Mouse (Mus musculus) liver, postnatal 0 days (tissue): Measurements from ENCODE around the gene Amer2. TPM values are rescaled to one million over a fixed set of nuclear protein-coding genes. Genes with fewer than 3 reads are reported as not detected.

Experiments used
- ATAC-seq: fragments of 200-750 bp; cut with Nextera tagmentation; 2 replicates; pipeline ENCODE4 v1.8.0; 2017; ENCODE audit warnings: mild to moderate bottlenecking, moderate library complexity
- DNase-seq: peaks from one replicate; pipeline ENCODE4 v3.0.0-alpha.2; 2016
- H3K27ac ChIP-seq: fragments of 300-500 bp; sonication (generic); 2 replicates; pipeline ENCODE4 v1.5.1; 2014; ENCODE audit warnings: antibody characterized with exemption, moderate library complexity, mild to moderate bottlenecking, low read depth
- H3K27me3 ChIP-seq: fragments of 300-500 bp; sonication (generic); 2 replicates; pipeline ENCODE4 v1.6.1; 2014; ENCODE audit warnings: low read length, control low read depth, mixed read lengths; ENCODE audit not compliant: insufficient read depth
- H3K36me3 ChIP-seq: fragments of 300-500 bp; sonication (generic); replicated peaks from 2 replicates; pipeline ENCODE4 v1.6.1; 2014; ENCODE audit warnings: mild to moderate bottlenecking, control low read depth, low read length, moderate library complexity, mixed read lengths; ENCODE audit not compliant: insufficient read depth
- H3K4me1 ChIP-seq: fragments of 300-500 bp; sonication (generic); 2 replicates; pipeline ENCODE4 v1.6.1; 2014; ENCODE audit warnings: antibody characterized with exemption, mild to moderate bottlenecking, control low read depth; ENCODE audit not compliant: insufficient read depth
- H3K4me2 ChIP-seq: fragments of 300-500 bp; sonication (generic); 2 replicates; pipeline ENCODE4 v1.6.1; 2014; ENCODE audit warnings: low read depth, mild to moderate bottlenecking, low read length, moderate library complexity, mixed read lengths
- H3K4me3 ChIP-seq: fragments of 300-500 bp; sonication (generic); 2 replicates; pipeline ENCODE4 v1.5.1; 2014; ENCODE audit warnings: low read depth, low read length
- H3K9ac ChIP-seq: fragments of 300-500 bp; sonication (generic); replicated peaks from 2 replicates; pipeline ENCODE4 v1.6.1; 2014; ENCODE audit warnings: mild to moderate bottlenecking, moderate library complexity
- H3K9me3 ChIP-seq: fragments of 300-500 bp; sonication (generic); 2 replicates; pipeline ENCODE4 v1.6.1; 2016; ENCODE audit warnings: mild to moderate bottlenecking, control low read depth, low read length, mixed read lengths
- CTCF ChIP-seq: sonication (generic); IDR thresholded peaks from 2 replicates; pipeline ENCODE4 v1.5.1; 2016; ENCODE audit warnings: antibody characterized with exemption, low read depth
- EP300 ChIP-seq: IDR thresholded peaks from 2 replicates; pipeline ENCODE4 v1.6.1; 2016; ENCODE audit warnings: antibody characterized with exemption, low read depth, mild to moderate bottlenecking
- WGBS: fragments of 180-500 bp; shearing (Covaris S2); extraction: QIAGEN DNeasy Blood & Tissue Kit; methylation state at CpG from one replicate; pipeline ENCODE4 v1.1.7; 2014; ENCODE audit not compliant: insufficient replicate concordance; 5-methylcytosine and 5-hydroxymethylcytosine counted together
- polyA plus RNA-seq: library from polyadenylated mRNA; unstranded; fragments of >200 nt; fragmentation: Nextera tagmentation; extraction: Ambion mirVana; gene quantifications from 2 replicates; pipeline ENCODE4 v1.2.1, GENCODE M21; 2015

Gene Amer2
- polyA plus RNA-seq, 1 experiment from 2014 or later: 1.0 TPM

GRCm38 (mm10) chr14:60378566-60379322, 5.7 kb downstream of the Amer2 start:
- peaks cover 11% of the 10 kb centered on the region; the same call in 1 of the 2 replicates for H3K4me1 ChIP-seq
- peak overlapping the region; percentile 56 for H3K4me3 ChIP-seq
- ATAC-seq (peak; percentile 80), DNase-seq (peak; percentile 59)
- TF ChIP-seq EP300 (no peak), CTCF (no peak)
- H3K9me3 ChIP-seq: no peaks in the 10 kb centered on the region
- H3K4me2 ChIP-seq: peak overlapping the region; percentile 81
- H3K36me3 ChIP-seq: no peaks in the 10 kb centered on the region
- peaks cover 30% of the 10 kb centered on the region for H3K27me3 ChIP-seq
- H3K27ac ChIP-seq: 0 out of 2 replicates have a peak overlapping the region, but pooled peaks have one; percentile 24
- WGBS: 2% methylated on average over 63 of the region's 77 CpGs
- H3K9ac ChIP-seq: peak overlapping the region; percentile 65

DNA sequence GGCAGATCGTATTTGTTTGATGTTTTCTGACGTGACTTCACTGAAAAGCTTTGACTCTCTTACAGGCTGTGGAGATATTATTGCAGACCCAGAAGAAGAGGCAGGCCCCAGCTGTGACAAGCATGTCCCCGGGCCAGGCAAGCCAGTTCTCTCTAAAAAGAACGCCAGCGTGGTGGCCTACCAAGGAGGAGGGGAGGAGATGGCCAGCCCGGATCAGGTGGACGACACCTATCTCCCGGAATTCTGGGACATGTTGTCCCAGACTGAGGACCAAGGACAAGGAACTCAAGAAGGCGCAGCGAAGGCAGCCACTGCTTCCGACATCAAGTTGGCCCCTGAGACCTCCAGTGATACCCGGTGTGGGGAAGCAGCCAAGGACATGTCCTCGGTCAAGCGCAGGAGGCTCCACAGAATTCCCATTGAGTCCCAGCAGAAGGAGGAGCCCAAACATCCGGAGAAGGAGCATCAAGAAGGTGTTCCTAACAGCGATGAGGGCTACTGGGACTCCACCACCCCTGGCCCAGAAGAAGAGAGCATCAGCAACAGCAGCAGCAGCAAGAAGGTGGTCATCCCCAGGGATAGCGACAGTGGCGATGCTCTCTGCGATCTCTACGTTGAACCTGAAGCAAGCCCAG, 6.4 kb downstream of the Amer2 start:
- no peak for TF ChIP-seq EP300
- TF ChIP-seq CTCF: no peak
- 50% methylated on average over 20 of the region's 20 CpGs for WGBS
- Histone ChIP-seq H3K36me3 (no peaks in the 10 kb centered on the region), H3K9me3 (no peaks in the 10 kb centered on the region), H3K27me3 (peaks cover 30% of the 10 kb centered on the region), H3K4me2 (peak overlapping the region; percentile 81), H3K4me3 (peak overlapping the region; percentile 56), H3K9ac (peak overlapping the region; percentile 65), H3K4me1 (peaks cover 15% of the 10 kb centered on the region; the same call in 1 of the 2 replicates), H3K27ac (no peak overlapping the region)
- ATAC-seq (no peak), DNase-seq (no peak)

DNA sequence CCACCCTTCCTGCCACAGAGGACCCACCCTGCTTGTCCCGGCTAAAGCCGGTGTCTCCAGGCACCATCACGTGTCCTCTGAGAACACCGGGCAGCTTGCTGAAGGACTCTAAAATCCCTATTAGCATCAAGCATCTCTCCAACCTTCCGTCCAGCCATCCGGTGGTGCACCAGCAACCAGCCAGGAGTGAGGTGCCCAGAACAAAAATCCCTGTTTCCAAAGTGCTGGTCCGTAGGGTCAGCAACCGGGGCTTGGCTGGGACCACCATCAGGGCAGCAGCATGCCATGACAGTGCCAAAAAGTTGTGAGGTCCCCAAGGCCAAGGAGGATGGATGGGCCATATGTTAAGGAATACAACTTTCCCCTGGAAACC, 6.9 kb downstream of the Amer2 start:
- ATAC-seq (no peak), DNase-seq (no peak)
- TF ChIP-seq CTCF: no peak
- no peak for TF ChIP-seq EP300
- Histone ChIP-seq H3K4me1 (peaks cover 15% of the 10 kb centered on the region; the same call in 1 of the 2 replicates), H3K4me2 (peak overlapping the region; percentile 81; the same call in 1 of the 2 replicates), H3K27ac (no peak overlapping the region), H3K9ac (no peak overlapping the region), H3K9me3 (no peaks in the 10 kb centered on the region), H3K36me3 (no peaks in the 10 kb centered on the region), H3K27me3 (peaks cover 30% of the 10 kb centered on the region), H3K4me3 (no peak overlapping the region)
- WGBS: 76% methylated on average over 8 of the region's 8 CpGs

DNA sequence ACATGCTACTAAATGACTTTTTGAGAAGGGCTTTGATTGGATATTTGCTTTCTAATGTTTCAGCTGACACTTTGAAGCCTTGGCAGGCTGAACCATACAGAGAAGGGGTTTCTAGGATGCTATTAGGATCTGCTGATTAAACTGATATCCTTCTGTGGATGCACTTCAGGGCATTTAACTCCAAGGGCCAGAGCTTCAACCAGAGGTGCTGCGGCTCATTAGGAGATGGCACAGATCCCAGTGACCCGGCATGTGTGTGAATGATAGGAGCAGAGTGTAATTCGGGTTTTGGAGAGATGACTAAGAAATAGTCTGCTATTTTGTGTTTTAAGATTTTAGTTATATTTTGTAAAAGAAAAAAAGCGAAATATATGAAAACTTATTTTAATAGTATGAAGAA, 8.6 kb downstream of the Amer2 start:
- TF ChIP-seq CTCF (no peak), EP300 (no peak)
- no peaks in the 10 kb centered on the region for H3K9me3 ChIP-seq
- ATAC-seq (no peak), DNase-seq (no peak)
- WGBS: 69% methylated on average over 4 of the region's 4 CpGs
- no peak overlapping the region for H3K27ac ChIP-seq
- H3K4me1 ChIP-seq: peaks cover 25% of the 10 kb centered on the region
- H3K27me3 ChIP-seq: peaks cover 30% of the 10 kb centered on the region
- H3K9ac ChIP-seq: no peak overlapping the region
- no peak overlapping the region for H3K4me3 ChIP-seq
- no peaks in the 10 kb centered on the region for H3K36me3 ChIP-seq
- H3K4me2 ChIP-seq: no peak overlapping the region

DNA sequence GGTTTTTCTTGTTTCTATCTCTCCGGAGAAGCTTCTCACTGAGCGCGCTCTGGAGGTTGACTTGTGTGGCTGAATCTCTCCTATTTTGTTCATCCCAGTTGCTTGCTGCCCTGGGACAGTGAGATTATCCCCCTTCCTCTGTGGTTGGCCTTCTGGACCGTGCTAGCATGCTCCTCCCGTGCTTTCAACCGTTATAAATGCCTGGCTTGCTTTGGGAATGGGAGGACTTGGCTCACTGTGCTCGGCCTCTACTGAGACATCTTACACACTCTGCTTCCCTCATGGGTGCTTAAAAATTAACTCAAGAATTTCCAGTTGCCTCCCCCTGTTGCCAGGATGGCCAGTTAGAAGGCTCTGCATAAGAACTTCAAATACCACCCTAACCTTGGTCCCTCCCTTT, 10.8 kb downstream of the Amer2 start:
- Histone ChIP-seq H3K9me3 (no peaks in the 10 kb centered on the region), H3K27me3 (peaks cover 15% of the 10 kb centered on the region), H3K4me1 (peaks cover 20% of the 10 kb centered on the region), H3K9ac (no peak overlapping the region), H3K4me2 (no peak overlapping the region), H3K27ac (peak overlapping the region; percentile 35), H3K36me3 (no peaks in the 10 kb centered on the region), H3K4me3 (no peak overlapping the region)
- no peak for TF ChIP-seq CTCF
- no peak for TF ChIP-seq EP300
- DNase-seq (no peak), ATAC-seq (no peak)
- WGBS: 66% methylated on average over 7 of the region's 7 CpGs

DNA sequence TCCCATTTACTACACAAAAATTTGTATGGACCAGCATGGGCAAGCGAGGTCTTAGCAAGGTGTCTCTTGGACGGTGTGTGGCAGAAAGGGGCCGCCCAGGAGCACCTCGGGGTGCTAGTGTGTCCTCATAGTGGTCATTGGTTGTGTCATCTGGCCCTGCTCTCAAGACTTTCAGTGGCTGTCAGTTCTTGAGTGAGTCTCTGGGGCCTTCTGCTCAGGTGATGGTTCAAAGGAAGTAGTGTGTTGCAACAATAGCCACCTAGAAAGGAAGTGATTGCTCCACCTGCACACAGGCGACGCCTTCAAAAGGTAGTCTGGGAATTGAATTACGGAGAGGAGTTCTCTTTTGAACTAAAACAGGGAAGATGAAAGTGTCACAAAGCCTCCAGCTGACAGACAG, 11.2 kb downstream of the Amer2 start:
- TF ChIP-seq EP300 (no peak), CTCF (no peak)
- Histone ChIP-seq H3K9me3 (no peaks in the 10 kb centered on the region), H3K27me3 (peaks cover 11% of the 10 kb centered on the region), H3K4me2 (no peak overlapping the region), H3K4me3 (no peak overlapping the region), H3K9ac (no peak overlapping the region), H3K4me1 (peaks cover 15% of the 10 kb centered on the region), H3K27ac (peak overlapping the region; percentile 35), H3K36me3 (no peaks in the 10 kb centered on the region)
- ATAC-seq (no peak), DNase-seq (peak; percentile 37)
- 59% methylated on average over 7 of the region's 7 CpGs for WGBS
